Mouse (Mus musculus): Measurements from ENCODE around the gene Lrwd1.

DNA sequence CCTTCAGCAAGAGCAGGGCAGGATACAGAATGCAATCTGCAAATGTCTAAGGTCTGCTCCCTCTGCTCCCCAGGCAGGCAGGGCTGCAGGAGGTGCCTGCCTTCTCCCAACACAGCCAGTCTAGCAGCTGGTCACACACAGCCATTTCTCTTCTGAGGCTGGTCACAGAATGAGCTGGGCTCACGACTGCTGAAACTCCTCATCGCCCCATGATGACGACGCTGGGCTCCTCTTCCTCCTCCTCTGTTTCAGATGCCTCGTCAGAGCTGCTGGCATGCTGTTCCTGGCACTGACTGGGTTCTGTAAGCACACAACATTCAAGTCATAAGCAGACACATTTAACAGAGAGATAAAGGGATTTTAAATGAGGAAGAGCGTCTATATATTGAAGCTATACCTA is 45.3 kb upstream of the Lrwd1 start:
- TF ChIP-seq NELFE (IDR thresholded peaks at IDR 0.05; ENCODE audit: low read depth, low read length): no peak
- TF ChIP-seq CHD1 (IDR thresholded peaks at IDR 0.05; ENCODE audit: low read depth, low read length): no peak
- no peak for TF ChIP-seq CTCF (IDR thresholded peaks at IDR 0.05 in 2 of 3, conservative IDR thresholded peaks at IDR 0.05 in 1 of 3; ENCODE audit: control insufficient read depth in 1 of 3, insufficient read depth in 1 of 3, low read depth in 2 of 3, low read length in 3 of 3, poor library complexity in 1 of 3, severe bottlenecking in 1 of 3)
- no peak for TF ChIP-seq KAT2A (conservative IDR thresholded peaks at IDR 0.05; ENCODE audit: low read depth, low read length)
- no peak for TF ChIP-seq EP300 (IDR thresholded peaks at IDR 0.05; ENCODE audit: low read depth in 1 of 2, low read length in 2 of 2)
- TF ChIP-seq GATA1 (IDR thresholded peaks at IDR 0.05; ENCODE audit: low read depth, low read length): no peak
- TF ChIP-seq POLR2A (IDR thresholded peaks at IDR 0.05; ENCODE audit: control insufficient read depth in 1 of 2, insufficient read depth in 1 of 2, low read depth in 1 of 2, low read length in 2 of 2, poor library complexity in 1 of 2): no peak
- TF ChIP-seq BHLHE40 (IDR thresholded peaks at IDR 0.05; ENCODE audit: borderline replicate concordance, low read depth, low read length): no peak
